Mouse (Mus musculus) stomach, postnatal 0 days (tissue): ENCODE results near the gene Abl1.

Experiments
- CTCF ChIP-seq: IDR thresholded peaks from 2 replicates; pipeline ENCODE4 v1.5.1; 2016; ENCODE audit warnings: antibody characterized with exemption, low read depth, mild to moderate bottlenecking, moderate library complexity
- EP300 ChIP-seq: optimal IDR thresholded peaks from 2 replicates; pipeline ENCODE3; 2016; ENCODE audit warnings: antibody characterized with exemption

- no peak for TF ChIP-seq CTCF
- no peak for TF ChIP-seq EP300
Observed at GRCm38 (mm10) chr2:31706531-31706930, 18.4 kb downstream of the Abl1 start.
